Mouse (Mus musculus): ENCODE results near the gene Nav3.

The Nav3 gene

GRCm38 (mm10) chr10:109919515-109919914, 536.5 kb downstream of the Nav3 start:
- DNase-seq (ENCODE audit: low spot score in 2 of 2), result no peak

GRCm38 (mm10) chr10:109907206-109907605, 548.8 kb downstream of the Nav3 start:
- DNase-seq (ENCODE audit: low spot score in 2 of 2), result no peak

DNA sequence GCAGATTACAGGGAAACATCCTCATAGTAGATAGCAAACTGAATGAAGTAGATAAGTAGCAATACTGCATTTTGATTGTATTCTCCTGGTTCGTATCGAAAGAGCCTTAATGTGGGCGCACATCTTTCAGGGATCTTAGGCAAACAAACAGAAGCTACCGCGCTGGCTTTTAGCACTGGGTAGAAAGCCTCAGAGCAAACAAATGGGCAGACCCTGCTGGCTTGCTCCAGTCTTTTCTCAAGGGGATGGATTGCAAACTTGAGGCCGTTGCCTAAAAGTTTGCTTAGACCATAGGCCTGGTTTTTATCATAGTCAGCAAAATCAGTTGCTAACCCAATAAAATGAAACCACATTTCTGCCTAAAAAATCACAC, 549.6 kb downstream of the Nav3 start:
- DNase-seq (ENCODE audit: low spot score in 2 of 2), result no peak

DNA sequence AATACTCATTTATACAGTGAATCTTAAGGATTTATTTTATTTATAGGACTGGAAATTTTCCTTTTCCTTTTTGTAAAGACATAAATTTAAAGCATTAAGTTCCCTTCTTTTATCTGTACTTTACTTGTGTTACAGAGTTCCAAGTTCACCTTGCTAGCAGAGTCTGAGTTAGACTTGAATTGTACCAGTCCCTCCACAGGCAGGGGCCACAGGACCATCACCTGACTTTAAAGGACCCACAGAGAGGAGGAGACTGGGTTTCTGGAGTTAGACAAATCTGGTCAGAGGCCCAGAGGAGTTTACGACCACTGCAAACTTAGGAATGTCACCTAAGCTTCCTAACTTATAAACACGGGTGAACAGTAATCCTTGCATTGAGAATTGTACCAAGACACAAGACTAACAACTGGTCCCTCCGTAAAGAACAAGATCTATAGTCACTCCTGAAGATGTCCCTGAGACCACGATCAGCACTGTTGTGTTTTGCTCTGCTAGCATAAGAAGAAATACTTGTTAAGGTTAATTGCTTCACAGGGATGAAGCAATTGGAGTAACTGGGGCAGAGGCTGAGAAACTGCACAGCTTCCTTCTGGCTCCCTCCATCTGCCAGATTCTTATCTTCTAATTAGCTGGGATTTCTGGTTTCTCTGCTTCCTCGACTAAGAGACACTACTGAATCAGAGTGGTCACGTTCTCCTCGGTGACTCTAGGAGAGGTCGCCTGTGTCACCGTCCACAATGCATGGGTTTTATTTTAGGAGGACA, 550.2 kb downstream of the Nav3 start:
- no peak for DNase-seq (ENCODE audit: low spot score in 2 of 2)

DNA sequence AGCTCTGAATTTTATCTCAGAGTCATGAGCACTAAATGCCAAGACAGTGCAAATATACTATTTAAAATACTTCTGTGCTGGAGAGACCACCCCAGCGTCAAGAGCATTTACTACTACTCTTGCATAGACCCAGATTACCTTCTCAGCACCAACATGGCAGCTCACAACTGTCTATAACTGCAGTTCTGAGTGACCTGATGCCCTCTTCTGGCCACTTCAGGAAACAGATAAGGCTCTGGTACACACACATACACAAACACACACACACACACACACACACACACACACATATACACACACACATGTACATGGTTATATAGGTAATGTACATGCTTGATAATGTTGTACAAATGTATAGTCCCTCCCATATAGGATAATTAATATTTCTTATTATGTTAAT, 551.2 kb downstream of the Nav3 start:
- no peak for DNase-seq (ENCODE audit: low spot score in 2 of 2)

DNA sequence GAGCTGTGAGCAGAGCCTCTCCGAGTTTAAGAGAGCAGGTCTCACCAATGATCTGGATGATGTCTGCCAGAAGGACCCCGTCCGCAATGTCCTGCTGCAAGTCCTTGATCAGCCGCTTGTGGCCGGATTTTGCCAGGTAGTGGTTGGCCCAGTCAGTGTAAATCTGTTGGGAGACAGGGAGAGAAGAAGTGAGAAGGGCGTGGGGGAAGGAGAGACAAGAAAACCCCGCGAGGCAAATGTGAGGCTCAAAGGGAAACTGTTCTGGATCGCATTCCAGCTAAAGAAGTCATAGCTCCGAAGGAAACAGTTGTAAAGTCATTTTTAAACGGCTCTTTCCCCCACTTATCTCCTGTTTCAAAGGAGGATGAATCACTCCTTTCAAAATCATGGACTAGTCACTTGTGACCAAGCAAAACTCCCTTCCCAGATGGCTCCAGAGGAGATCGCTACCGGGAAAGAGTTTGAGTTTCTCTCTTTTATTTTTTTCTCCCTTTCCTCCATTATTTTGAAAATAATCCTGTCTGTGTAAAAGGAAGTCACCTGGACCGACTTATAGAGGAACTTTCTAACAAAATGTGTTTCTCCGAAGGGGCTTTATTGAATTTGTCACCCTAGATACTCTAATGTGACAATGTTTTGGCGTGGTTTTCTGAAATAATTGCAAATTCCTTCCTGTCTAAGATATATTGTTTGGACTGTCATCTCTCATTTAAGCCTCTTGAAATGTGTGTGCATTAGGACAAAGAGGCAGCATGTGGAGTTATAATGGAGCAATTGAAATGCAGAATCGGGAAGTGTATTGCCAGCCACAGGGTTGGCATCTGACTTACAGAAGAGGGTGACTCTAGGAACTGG, 552.1 kb downstream of the Nav3 start:
- no peak for DNase-seq (ENCODE audit: low spot score in 2 of 2)

- no peak for DNase-seq (ENCODE audit: low spot score in 2 of 2)
Observed at GRCm38 (mm10) chr10:109903241-109903640, 552.8 kb downstream of the Nav3 start.

DNA sequence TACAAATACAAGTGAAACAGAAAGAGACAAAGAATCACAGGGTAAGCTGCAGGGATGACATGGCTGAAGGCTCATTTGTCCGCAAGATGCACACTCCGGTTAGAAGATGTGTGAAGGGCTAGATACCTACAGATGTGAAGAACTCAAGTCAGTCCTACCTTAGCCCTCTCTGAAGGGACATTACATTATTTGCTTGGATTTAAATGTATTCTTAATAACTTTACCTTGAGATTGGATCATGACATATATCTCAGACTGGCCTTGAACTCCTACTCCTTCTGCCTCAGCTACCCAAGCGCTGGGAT, 566.9 kb downstream of the Nav3 start:
- no peak for DNase-seq (ENCODE audit: low spot score in 2 of 2)

GRCm38 (mm10) chr10:109888355-109889170, 567.4 kb downstream of the Nav3 start:
- DNase-seq (ENCODE audit: low spot score in 2 of 2), result no peak

- no peak for DNase-seq (ENCODE audit: low spot score in 2 of 2)
Observed at GRCm38 (mm10) chr10:109887160-109887559, 568.8 kb downstream of the Nav3 start.

GRCm38 (mm10) chr10:109876107-109876506, 579.9 kb downstream of the Nav3 start:
- DNase-seq (ENCODE audit: low spot score in 2 of 2), result no peak

- no peak for DNase-seq (ENCODE audit: low spot score in 2 of 2)
Observed at GRCm38 (mm10) chr10:109875312-109875830, 580.6 kb downstream of the Nav3 start.

- no peak for DNase-seq (ENCODE audit: low spot score in 2 of 2)
Observed at GRCm38 (mm10) chr10:109874652-109875311, 581.2 kb downstream of the Nav3 start.

- DNase-seq (ENCODE audit: low spot score in 2 of 2), result no peak
Observed at GRCm38 (mm10) chr10:109866063-109866462, 589.9 kb downstream of the Nav3 start.

GRCm38 (mm10) chr10:109865391-109865790, 590.6 kb downstream of the Nav3 start:
- DNase-seq (ENCODE audit: low spot score in 2 of 2), result no peak

GRCm38 (mm10) chr10:109864708-109865107, 591.3 kb downstream of the Nav3 start:
- DNase-seq (ENCODE audit: low spot score in 2 of 2), result no peak

GRCm38 (mm10) chr10:109861275-109861674, 594.7 kb downstream of the Nav3 start:
- DNase-seq (ENCODE audit: low spot score in 2 of 2), result no peak

GRCm38 (mm10) chr10:109858568-109858967, 597.4 kb downstream of the Nav3 start:
- no peak for DNase-seq (ENCODE audit: low spot score in 2 of 2)

- DNase-seq (ENCODE audit: low spot score in 2 of 2), result no peak
Observed at GRCm38 (mm10) chr10:109852392-109852791, 603.6 kb downstream of the Nav3 start.

- no peak for DNase-seq (ENCODE audit: low spot score in 2 of 2)
Observed at GRCm38 (mm10) chr10:109847631-109848030, 608.4 kb downstream of the Nav3 start.

DNA sequence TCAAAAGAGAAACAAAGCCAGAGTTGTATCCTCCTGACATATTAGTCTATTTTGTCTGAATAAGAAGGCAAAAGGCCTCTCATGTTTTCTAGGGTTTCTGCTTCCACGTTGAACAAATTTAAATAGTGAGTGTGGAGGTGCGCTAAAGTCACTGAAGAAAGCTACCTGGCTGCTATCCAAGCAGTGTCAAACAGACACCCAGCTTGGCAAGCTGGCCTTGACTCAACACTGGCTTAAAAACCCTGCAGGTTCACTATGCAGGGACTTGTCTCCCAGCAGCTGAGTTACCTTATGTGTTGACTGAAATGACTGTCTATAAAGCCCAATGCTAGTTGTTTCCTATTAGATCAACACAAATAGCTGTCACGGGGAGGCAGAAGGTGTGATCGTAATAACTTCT, 612.3 kb downstream of the Nav3 start:
- no peak for DNase-seq (ENCODE audit: low spot score in 2 of 2)

Measured in spleen, postnatal 36 days (tissue).